ENCODE assay signal across 10 mouse cellular contexts in genomic region chr14:119831165-119832011, GRCm38 (mm10).
DNase-seq lines count a peak whose midpoint lies in the region; ATAC-seq lines count a peak whose summit lies in the region.
"Had no signal": no experiment of that assay in that cellular context is flagged by ENCODE, and none has a peak within 500 bp of the region (broad histone marks: within the 10 kb centered on the region; RNA-seq: fewer than 3 reads in every experiment).

No protein-coding gene starts in this region.

- H3K4me2 ChIP-seq in heart, embryonic 15.5 days, result peak overlapping the region; percentile 51
- H3K4me2 ChIP-seq in embryonic facial prominence, embryonic 11.5 days (ENCODE audit: low read depth, low read length), result peak overlapping the region; percentile 13; the same call in 1 of the 2 replicates
- peak overlapping the region; percentile 31 for H3K4me2 ChIP-seq in midbrain, embryonic 12.5 days (replicated peaks)

- no peak for ATAC-seq in heart, embryonic 15.5 days (replicated peaks; ENCODE audit: insufficient number of reproducible peaks, insufficient read depth, low FRiP score, low read depth)
- peak; percentile 86 for ATAC-seq in embryonic facial prominence, embryonic 11.5 days (replicated peaks; ENCODE audit: insufficient number of reproducible peaks, low FRiP score, low TSS enrichment, low read depth)
- peak; percentile 83 for ATAC-seq in midbrain, embryonic 12.5 days (ENCODE audit: low FRiP score, low read depth)

- peak overlapping the region; percentile 21; the same call in 1 of the 2 replicates for H3K4me3 ChIP-seq in heart, embryonic 15.5 days
- H3K4me3 ChIP-seq in embryonic facial prominence, embryonic 11.5 days (ENCODE audit: low read depth, low read length), result no peak overlapping the region
- 0 out of 2 replicates have a peak overlapping the region, but pooled peaks have one; percentile 13 for H3K4me3 ChIP-seq in midbrain, embryonic 12.5 days

- no peaks in the 10 kb centered on the region for H3K9me3 ChIP-seq in heart, embryonic 15.5 days (replicated peaks)
- no peaks in the 10 kb centered on the region for H3K9me3 ChIP-seq in embryonic facial prominence, embryonic 11.5 days (replicated peaks; ENCODE audit: control insufficient read depth, low read length)
- no peaks in the 10 kb centered on the region for H3K9me3 ChIP-seq in midbrain, embryonic 12.5 days

- no peaks in the 10 kb centered on the region for H3K36me3 ChIP-seq in heart, embryonic 15.5 days
- H3K36me3 ChIP-seq in embryonic facial prominence, embryonic 11.5 days (replicated peaks; ENCODE audit: control insufficient read depth, insufficient read depth, low read depth, low read length), result no peaks in the 10 kb centered on the region
- H3K36me3 ChIP-seq in midbrain, embryonic 12.5 days, result no peaks in the 10 kb centered on the region

- no peak for DNase-seq in heart, adult 8-10 months (ENCODE audit: low spot score)
- peak; percentile 39 for DNase-seq in embryonic facial prominence, embryonic 11.5 days (ENCODE audit: low spot score)
- DNase-seq in forelimb bud, embryonic 11.5 days (ENCODE audit: low read depth, low spot score), result peak; percentile 43
- no peak for DNase-seq in frontal cortex, postnatal 36 days (ENCODE audit: low spot score in 2 of 2)
- no peak for DNase-seq in thymus, adult 18-20 months
- no peak for DNase-seq in layer of hippocampus, postnatal 25 days (ENCODE audit: extremely low spot score in 1 of 2, low spot score in 1 of 2)
- DNase-seq: kidney, postnatal 36 days; right cerebral cortex, postnatal 25 days had no signal

- 37% methylated on average over 19 of the region's 19 CpGs for WGBS in heart, embryonic 15.5 days
- 39% methylated on average over 19 of the region's 19 CpGs for WGBS in embryonic facial prominence, embryonic 11.5 days
- 47% methylated on average over 19 of the region's 19 CpGs for WGBS in midbrain, embryonic 12.5 days

- no peak overlapping the region for H3K9ac ChIP-seq in heart, embryonic 15.5 days
- H3K9ac ChIP-seq in embryonic facial prominence, embryonic 11.5 days (replicated peaks; ENCODE audit: low read length), result no peak overlapping the region
- H3K9ac ChIP-seq in midbrain, embryonic 12.5 days (replicated peaks), result no peak overlapping the region

- peaks cover 8% of the 10 kb centered on the region; the same call in 1 of the 2 replicates for H3K4me1 ChIP-seq in heart, embryonic 15.5 days (replicated peaks)
- no peaks in the 10 kb centered on the region; the same call in 1 of the 2 replicates for H3K4me1 ChIP-seq in embryonic facial prominence, embryonic 11.5 days (ENCODE audit: control insufficient read depth, insufficient read depth, low read length)
- peaks cover 25% of the 10 kb centered on the region for H3K4me1 ChIP-seq in midbrain, embryonic 12.5 days

- H3K27me3 ChIP-seq in heart, embryonic 15.5 days, result no peaks in the 10 kb centered on the region
- no peaks in the 10 kb centered on the region for H3K27me3 ChIP-seq in embryonic facial prominence, embryonic 11.5 days (ENCODE audit: control insufficient read depth, insufficient read depth, low read length)
- H3K27me3 ChIP-seq in midbrain, embryonic 12.5 days, result no peaks in the 10 kb centered on the region

- H3K27ac ChIP-seq in heart, embryonic 15.5 days, result no peak overlapping the region
- no peak overlapping the region for H3K27ac ChIP-seq in embryonic facial prominence, embryonic 11.5 days (replicated peaks; ENCODE audit: low read depth, low read length)
- peak overlapping the region; percentile 39 for H3K27ac ChIP-seq in midbrain, embryonic 12.5 days (replicated peaks)

Comparison
In these comparisons a context has a peak if more than half of its experiments do, and no peak if none do; other contexts are left out.
1. DNase-seq: peak in embryonic facial prominence, embryonic 11.5 days (single experiment) and forelimb bud, embryonic 11.5 days (single experiment); none in heart, adult 8-10 months (single experiment), frontal cortex, postnatal 36 days (0 of 2), thymus, adult 18-20 months (0 of 2) and layer of hippocampus, postnatal 25 days (0 of 2).
2. Peak in every context shown above with its lines, with median percentiles within 50 percentile points of each other: H3K4me2 ChIP-seq.